Mouse (Mus musculus): Measurements from ENCODE around the gene Grik4. TPM values are rescaled to one million over a fixed set of nuclear protein-coding genes. Genes with fewer than 3 reads are reported as not detected.
A peak's percentile ranks its signal among the peaks of the same experiment; 100 is the strongest.

Gene Grik4
- polyA plus RNA-seq, 1 experiment from 2014 or later: 2.8 TPM

DNA sequence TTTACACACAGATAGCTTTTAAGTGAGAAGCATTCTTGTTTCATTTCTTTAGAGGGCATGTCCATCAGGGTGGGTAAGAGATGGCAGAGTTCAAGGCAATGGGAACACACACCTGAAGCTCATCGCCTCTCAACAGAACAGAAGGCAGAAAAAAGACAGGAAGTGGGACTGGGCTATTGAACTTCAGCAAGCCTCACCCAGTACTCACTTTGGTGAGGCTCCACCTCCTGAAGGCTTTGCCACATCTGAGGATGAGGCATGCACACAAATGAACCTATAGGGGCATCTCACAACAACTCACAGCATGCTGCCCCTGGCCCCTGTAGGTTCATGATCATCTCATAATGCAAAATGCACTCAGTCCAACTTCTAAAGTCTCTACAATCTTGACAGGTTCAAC, 456.2 kb downstream of the Grik4 start:
- Histone ChIP-seq H3K27ac (no peak overlapping the region), H3K36me3 (replicated peaks) (no peaks in the 10 kb centered on the region), H3K9ac (no peak overlapping the region), H3K4me1 (no peaks in the 10 kb centered on the region), H3K4me2 (no peak overlapping the region), H3K4me3 (replicated peaks) (no peak overlapping the region), H3K9me3 (no peaks in the 10 kb centered on the region), H3K27me3 (no peaks in the 10 kb centered on the region)
- no peak for ATAC-seq (ENCODE audit: low FRiP score)
- WGBS: 97% methylated on average over 1 of the region's 1 CpGs

GRCm38 (mm10) chr9:42486913-42487312, 457.4 kb downstream of the Grik4 start:
- H3K4me3 ChIP-seq (replicated peaks): no peak overlapping the region
- ATAC-seq (ENCODE audit: low FRiP score): no peak

GRCm38 (mm10) chr9:42484667-42485066, 459.6 kb downstream of the Grik4 start:
- no peak for ATAC-seq (ENCODE audit: low FRiP score)
- Histone ChIP-seq H3K9me3 (no peaks in the 10 kb centered on the region), H3K4me2 (no peak overlapping the region), H3K27me3 (no peaks in the 10 kb centered on the region), H3K4me3 (replicated peaks) (no peak overlapping the region), H3K27ac (no peak overlapping the region), H3K36me3 (replicated peaks) (no peaks in the 10 kb centered on the region), H3K9ac (no peak overlapping the region), H3K4me1 (no peaks in the 10 kb centered on the region)
- 90% methylated on average over 1 of the region's 1 CpGs for WGBS

More at GRCm38 (mm10) chr9:42486913-42487312, 457.4 kb downstream of the Grik4 start:
- no peaks in the 10 kb centered on the region for H3K36me3 ChIP-seq (replicated peaks)
- H3K27ac ChIP-seq: no peak overlapping the region
- 90% methylated on average over 4 of the region's 4 CpGs for WGBS
- H3K4me2 ChIP-seq: no peak overlapping the region
- no peaks in the 10 kb centered on the region for H3K9me3 ChIP-seq
- H3K4me1 ChIP-seq: no peaks in the 10 kb centered on the region
- H3K27me3 ChIP-seq: no peaks in the 10 kb centered on the region
- no peak overlapping the region for H3K9ac ChIP-seq

GRCm38 (mm10) chr9:42482944-42483343, 461.3 kb downstream of the Grik4 start:
- Histone ChIP-seq H3K4me3 (replicated peaks) (no peak overlapping the region), H3K4me2 (no peak overlapping the region), H3K27ac (no peak overlapping the region), H3K27me3 (no peaks in the 10 kb centered on the region), H3K9me3 (no peaks in the 10 kb centered on the region), H3K9ac (no peak overlapping the region), H3K4me1 (no peaks in the 10 kb centered on the region), H3K36me3 (replicated peaks) (no peaks in the 10 kb centered on the region)
- ATAC-seq (ENCODE audit: low FRiP score): no peak
- 88% methylated on average over 1 of the region's 1 CpGs for WGBS

GRCm38 (mm10) chr9:42476166-42476565, 468.1 kb downstream of the Grik4 start:
- ATAC-seq (ENCODE audit: low FRiP score): no peak
- Histone ChIP-seq H3K4me1 (peaks cover 9% of the 10 kb centered on the region), H3K9me3 (no peaks in the 10 kb centered on the region), H3K9ac (no peak overlapping the region), H3K36me3 (replicated peaks) (no peaks in the 10 kb centered on the region), H3K4me2 (no peak overlapping the region), H3K4me3 (replicated peaks) (no peak overlapping the region), H3K27me3 (0 out of 2 replicates have a peak, but pooled peaks cover 7% of the 10 kb centered on the region), H3K27ac (no peak overlapping the region)
- WGBS: 93% methylated on average over 4 of the region's 4 CpGs

GRCm38 (mm10) chr9:42474244-42474643, 470.0 kb downstream of the Grik4 start:
- WGBS: 83% methylated on average over 8 of the region's 8 CpGs
- no peak overlapping the region for H3K4me3 ChIP-seq (replicated peaks)
- no peak overlapping the region for H3K9ac ChIP-seq
- no peaks in the 10 kb centered on the region for H3K9me3 ChIP-seq
- peaks cover 16% of the 10 kb centered on the region for H3K4me1 ChIP-seq
- H3K36me3 ChIP-seq (replicated peaks): no peaks in the 10 kb centered on the region
- 0 out of 2 replicates have a peak, but pooled peaks cover 7% of the 10 kb centered on the region for H3K27me3 ChIP-seq
- ATAC-seq (ENCODE audit: low FRiP score): no peak
- H3K4me2 ChIP-seq: no peak overlapping the region
- no peak overlapping the region for H3K27ac ChIP-seq

- Histone ChIP-seq H3K36me3 (replicated peaks) (no peaks in the 10 kb centered on the region), H3K4me1 (peaks cover 16% of the 10 kb centered on the region), H3K4me2 (peak overlapping the region; percentile 84), H3K9ac (peak overlapping the region; percentile 90), H3K27me3 (0 out of 2 replicates have a peak, but pooled peaks cover 7% of the 10 kb centered on the region), H3K9me3 (no peaks in the 10 kb centered on the region), H3K4me3 (replicated peaks) (peak overlapping the region; percentile 82), H3K27ac (peak overlapping the region; percentile 57; the same call in 1 of the 2 replicates)
- peak; percentile 97 for ATAC-seq (ENCODE audit: low FRiP score)
- 6% methylated on average over 49 of the region's 49 CpGs for WGBS
Observed at GRCm38 (mm10) chr9:42471921-42472747, 472.2 kb downstream of the Grik4 start.

DNA sequence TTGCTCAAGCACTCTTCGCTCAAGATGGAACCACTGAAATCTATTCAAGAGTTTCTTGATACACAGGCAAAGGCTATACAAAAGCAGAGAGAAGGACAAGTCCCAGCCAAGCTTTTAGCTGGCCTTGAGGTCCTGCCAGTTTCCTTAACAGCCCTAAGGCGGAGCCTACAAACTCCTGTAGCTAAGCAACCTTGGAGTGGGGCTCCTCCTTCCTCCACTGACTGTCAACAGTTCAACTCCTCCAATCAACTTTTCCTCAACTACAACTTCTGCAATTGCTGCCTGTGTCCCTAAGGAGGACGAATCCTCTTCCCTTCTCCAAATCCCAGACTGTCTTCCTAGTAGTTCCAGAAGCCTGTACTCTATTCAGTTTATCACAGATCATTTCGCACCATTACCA, 473.1 kb downstream of the Grik4 start:
- Histone ChIP-seq H3K4me3 (replicated peaks) (peak overlapping the region; percentile 82), H3K4me1 (peaks cover 16% of the 10 kb centered on the region), H3K9ac (peak overlapping the region; percentile 90; the same call in 1 of the 2 replicates), H3K4me2 (peak overlapping the region; percentile 84), H3K36me3 (replicated peaks) (no peaks in the 10 kb centered on the region), H3K9me3 (no peaks in the 10 kb centered on the region), H3K27me3 (0 out of 2 replicates have a peak, but pooled peaks cover 7% of the 10 kb centered on the region), H3K27ac (no peak overlapping the region)
- ATAC-seq (ENCODE audit: low FRiP score): no peak
- 45% methylated on average over 4 of the region's 4 CpGs for WGBS

- WGBS: 96% methylated on average over 15 of the region's 15 CpGs
- H3K27ac ChIP-seq: no peak overlapping the region
- no peak overlapping the region for H3K4me2 ChIP-seq
- H3K27me3 ChIP-seq: 0 out of 2 replicates have a peak, but pooled peaks cover 7% of the 10 kb centered on the region
- H3K9me3 ChIP-seq: no peaks in the 10 kb centered on the region
- ATAC-seq (ENCODE audit: low FRiP score): no peak
- H3K36me3 ChIP-seq (replicated peaks): no peaks in the 10 kb centered on the region
- no peak overlapping the region for H3K9ac ChIP-seq
- H3K4me3 ChIP-seq (replicated peaks): no peak overlapping the region
- H3K4me1 ChIP-seq: peaks cover 16% of the 10 kb centered on the region
Observed at GRCm38 (mm10) chr9:42469323-42469722, 475.0 kb downstream of the Grik4 start.

DNA sequence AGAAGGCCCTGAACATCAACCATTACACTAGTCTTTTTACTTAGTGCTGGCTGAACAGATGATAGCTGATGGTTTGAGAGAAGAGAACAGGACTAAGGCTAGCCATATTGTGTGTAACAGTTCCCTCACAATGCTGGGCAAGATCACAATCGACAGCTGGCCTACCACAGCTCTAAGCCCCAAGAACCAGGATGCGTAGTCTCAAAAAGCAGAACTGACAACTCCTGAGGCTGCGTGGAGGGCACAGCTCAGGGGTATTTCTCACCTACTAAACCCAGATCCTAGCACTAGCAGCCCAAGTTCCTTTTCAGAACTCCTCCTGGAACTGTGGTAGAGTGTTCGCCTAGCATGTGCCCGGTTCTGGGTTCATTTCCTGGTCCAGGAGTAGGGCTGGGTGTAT, 475.9 kb downstream of the Grik4 start:
- no peak overlapping the region for H3K27ac ChIP-seq
- H3K4me1 ChIP-seq: peaks cover 20% of the 10 kb centered on the region
- 0 out of 2 replicates have a peak, but pooled peaks cover 4% of the 10 kb centered on the region for H3K27me3 ChIP-seq
- no peak overlapping the region for H3K4me2 ChIP-seq
- H3K36me3 ChIP-seq (replicated peaks): no peaks in the 10 kb centered on the region
- WGBS: 96% methylated on average over 5 of the region's 5 CpGs
- no peak overlapping the region for H3K9ac ChIP-seq
- no peak for ATAC-seq (ENCODE audit: low FRiP score)
- no peak overlapping the region for H3K4me3 ChIP-seq (replicated peaks)
- no peaks in the 10 kb centered on the region for H3K9me3 ChIP-seq

Data from forebrain, embryonic 12.5 days (tissue).